Mouse (Mus musculus): ENCODE measurements around the gene Zfand3.

DNA sequence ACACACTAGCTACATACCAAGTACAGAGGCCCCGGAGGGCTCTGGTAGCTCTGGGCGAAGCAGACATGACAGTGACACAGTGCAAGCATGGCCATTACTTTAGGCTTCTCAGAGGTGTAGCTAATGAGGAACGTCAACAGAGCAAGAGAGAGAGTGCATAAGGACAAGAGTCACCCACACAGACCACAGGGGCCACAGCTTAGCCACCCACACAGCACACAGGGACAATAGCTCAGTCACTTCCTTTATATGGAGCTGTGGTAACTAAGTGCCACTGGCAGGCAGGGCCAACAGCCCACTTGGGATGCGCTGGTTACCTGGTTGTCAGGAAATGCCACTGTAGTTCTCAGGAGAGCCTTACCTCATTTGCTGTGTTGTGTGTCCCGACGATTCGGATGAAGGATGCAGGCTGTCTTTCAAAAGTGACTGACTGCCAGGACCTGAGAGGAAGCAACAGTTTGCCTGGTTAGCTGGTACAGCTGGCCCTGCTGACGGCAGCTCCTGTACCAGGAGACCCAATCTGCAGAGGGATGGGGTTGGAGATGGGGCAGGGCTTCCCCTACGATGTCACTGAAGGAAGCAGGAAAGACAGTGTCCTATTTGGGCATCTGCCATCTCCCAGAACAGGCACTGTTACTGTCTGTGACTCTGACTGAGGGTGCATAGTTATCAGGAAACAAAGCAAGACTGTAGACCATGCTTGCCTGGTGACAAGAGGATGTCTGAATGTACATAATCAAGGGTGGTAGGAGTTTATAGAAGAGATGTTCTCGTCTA lies 224.1 kb downstream of the Zfand3 start:
- no peak for TF ChIP-seq POLR2A (IDR thresholded peaks at IDR 0.05; ENCODE audit: borderline replicate concordance, extremely low read depth, low read depth, low read length)
- no peak for TF ChIP-seq CTCF (IDR thresholded peaks at IDR 0.05; ENCODE audit: insufficient read depth, low read length)
